Mouse (Mus musculus): ENCODE data around the gene Vmac. TPM values are rescaled to one million over a fixed set of nuclear protein-coding genes. Genes with fewer than 3 reads are reported as not detected.

The Vmac gene
- polyA plus RNA-seq, 1 experiment from 2014 or later = 18.2 TPM

DNA sequence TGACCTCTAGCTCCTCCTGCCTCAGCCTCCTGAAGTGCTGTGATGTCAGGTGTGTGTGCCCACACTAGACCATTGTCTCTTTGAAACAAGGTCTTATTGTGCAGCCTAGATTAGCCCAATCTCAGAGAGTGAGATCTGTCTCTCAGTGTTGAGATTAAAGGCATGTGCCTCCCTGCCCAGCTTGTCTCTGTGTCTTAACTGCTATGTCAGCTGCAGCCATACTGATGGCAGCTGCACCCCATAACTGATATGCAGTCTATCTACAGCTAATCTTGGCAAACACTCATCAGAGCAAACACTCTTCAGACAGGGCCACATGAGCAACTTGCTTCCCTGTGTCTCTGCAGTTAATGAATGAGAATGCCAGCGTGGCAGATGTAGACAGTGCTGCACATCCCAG is 11.3 kb downstream of the Vmac start:
- Histone ChIP-seq H3K4me1 (replicated peaks) (no peaks in the 10 kb centered on the region), H3K9me3 (no peaks in the 10 kb centered on the region), H3K27me3 (no peaks in the 10 kb centered on the region), H3K9ac (replicated peaks) (no peak overlapping the region), H3K4me2 (replicated peaks) (no peak overlapping the region), H3K4me3 (replicated peaks) (no peak overlapping the region), H3K27ac (no peak overlapping the region), H3K36me3 (peaks cover 97% of the 10 kb centered on the region)
- ATAC-seq = no peak
- WGBS = 95% methylated on average over 1 of the region's 1 CpGs

DNA sequence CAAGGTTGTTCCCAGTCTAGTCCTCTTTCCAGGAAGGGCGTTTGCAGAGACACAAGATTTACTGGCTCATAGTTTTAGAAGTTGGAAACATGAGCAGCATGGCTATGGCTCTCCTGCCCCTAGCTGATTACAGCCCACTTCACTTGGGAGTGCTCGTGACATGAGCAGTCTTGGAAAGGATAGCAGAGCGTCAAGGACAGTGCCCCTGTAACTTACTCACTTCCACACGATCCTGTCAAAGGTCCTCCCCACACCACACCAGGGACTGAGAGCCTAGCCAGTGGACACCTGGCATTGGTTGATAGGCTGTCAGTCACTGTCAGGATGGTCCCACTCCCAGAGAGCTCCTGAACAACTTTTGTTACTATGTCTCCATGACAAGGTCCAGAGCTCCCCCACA is 14.8 kb downstream of the Vmac start:
- H3K27me3 ChIP-seq = no peaks in the 10 kb centered on the region
- H3K4me1 ChIP-seq (replicated peaks) = no peaks in the 10 kb centered on the region
- no peaks in the 10 kb centered on the region for H3K9me3 ChIP-seq
- peaks cover 97% of the 10 kb centered on the region for H3K36me3 ChIP-seq
- H3K9ac ChIP-seq (replicated peaks) = no peak overlapping the region
- ATAC-seq = no peak
- H3K27ac ChIP-seq = no peak overlapping the region
- 90% methylated on average over 4 of the region's 4 CpGs for WGBS
- H3K4me3 ChIP-seq (replicated peaks) = no peak overlapping the region
- H3K4me2 ChIP-seq (replicated peaks) = no peak overlapping the region

DNA sequence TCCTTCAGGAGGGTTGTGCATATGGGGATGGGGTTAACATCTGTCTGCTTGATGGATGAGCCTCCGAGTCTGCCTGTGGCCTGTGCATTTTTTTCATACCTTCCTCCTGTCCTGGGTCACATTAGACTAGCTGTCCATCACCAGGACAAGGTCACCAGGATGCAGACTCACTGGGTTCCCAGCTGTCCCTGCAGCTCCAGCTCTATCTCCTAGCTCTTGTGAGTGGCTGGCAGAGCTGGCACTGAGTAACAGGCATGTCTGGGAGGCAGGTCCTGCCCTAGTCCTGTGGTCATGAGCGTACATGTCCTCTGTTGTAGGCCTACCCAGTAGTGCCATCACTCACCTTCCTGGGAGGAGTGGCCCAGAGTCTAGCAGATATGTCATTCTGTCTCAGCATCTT is 17.4 kb downstream of the Vmac start:
- H3K4me1 ChIP-seq (replicated peaks) = no peaks in the 10 kb centered on the region
- no peak overlapping the region for H3K27ac ChIP-seq
- no peak for ATAC-seq
- peaks cover 93% of the 10 kb centered on the region for H3K36me3 ChIP-seq
- no peak overlapping the region for H3K4me3 ChIP-seq (replicated peaks)
- 87% methylated on average over 2 of the region's 2 CpGs for WGBS
- H3K9ac ChIP-seq (replicated peaks) = no peak overlapping the region
- H3K9me3 ChIP-seq = no peaks in the 10 kb centered on the region
- H3K27me3 ChIP-seq = no peaks in the 10 kb centered on the region
- H3K4me2 ChIP-seq (replicated peaks) = no peak overlapping the region

DNA sequence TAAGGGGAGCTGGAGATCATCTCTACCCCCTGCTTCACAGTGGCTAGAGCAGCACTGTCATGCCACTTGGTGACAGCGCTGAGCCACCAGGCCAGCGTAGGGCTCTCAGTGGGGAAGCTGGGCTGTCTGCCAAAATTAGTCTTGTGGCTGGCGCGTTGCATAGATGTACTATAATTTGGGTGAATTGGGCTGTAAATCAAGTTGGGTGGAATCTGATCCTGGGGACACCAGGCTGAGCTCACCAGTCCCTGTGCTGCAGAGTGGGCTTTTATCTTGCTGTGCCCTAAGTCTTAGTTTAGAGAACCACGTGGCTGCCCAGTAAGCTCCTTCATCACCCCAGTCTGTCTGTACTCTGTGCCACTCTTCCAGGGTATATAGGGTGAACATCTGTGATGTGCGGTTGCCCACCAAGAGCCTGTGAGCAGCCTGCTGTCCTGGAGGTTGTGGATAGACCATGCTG is 23.9 kb downstream of the Vmac start:
- Histone ChIP-seq H3K27ac (no peak overlapping the region), H3K4me2 (replicated peaks) (no peak overlapping the region), H3K4me1 (replicated peaks) (peaks cover 18% of the 10 kb centered on the region), H3K36me3 (peaks cover 90% of the 10 kb centered on the region), H3K4me3 (replicated peaks) (no peak overlapping the region), H3K27me3 (no peaks in the 10 kb centered on the region), H3K9ac (replicated peaks) (peak overlapping the region; percentile 33; the same call in 1 of the 2 replicates), H3K9me3 (no peaks in the 10 kb centered on the region)
- peak; percentile 66 for ATAC-seq
- 68% methylated on average over 6 of the region's 6 CpGs for WGBS

DNA sequence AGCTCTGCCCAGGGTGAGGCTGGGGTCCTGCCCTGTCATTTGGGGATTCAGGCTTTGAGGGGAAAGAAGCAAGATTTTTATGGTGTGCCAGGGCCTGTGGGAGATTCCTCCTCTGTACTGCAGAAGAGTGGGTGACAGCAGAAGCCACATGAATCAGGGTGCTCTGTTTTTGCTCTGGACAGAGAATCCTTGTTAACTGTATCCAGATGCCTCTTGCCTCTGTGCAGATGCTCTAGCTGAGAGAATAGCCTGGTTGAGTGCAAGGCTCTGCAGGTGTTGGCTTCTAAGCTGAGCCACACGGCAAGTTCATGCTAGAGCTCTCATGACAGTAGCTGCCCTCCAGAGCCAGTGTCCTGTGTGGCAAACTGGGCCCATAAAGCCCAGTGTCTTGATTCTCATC is 24.4 kb downstream of the Vmac start:
- no peak; the same call in 1 of the 2 replicates for ATAC-seq

DNA sequence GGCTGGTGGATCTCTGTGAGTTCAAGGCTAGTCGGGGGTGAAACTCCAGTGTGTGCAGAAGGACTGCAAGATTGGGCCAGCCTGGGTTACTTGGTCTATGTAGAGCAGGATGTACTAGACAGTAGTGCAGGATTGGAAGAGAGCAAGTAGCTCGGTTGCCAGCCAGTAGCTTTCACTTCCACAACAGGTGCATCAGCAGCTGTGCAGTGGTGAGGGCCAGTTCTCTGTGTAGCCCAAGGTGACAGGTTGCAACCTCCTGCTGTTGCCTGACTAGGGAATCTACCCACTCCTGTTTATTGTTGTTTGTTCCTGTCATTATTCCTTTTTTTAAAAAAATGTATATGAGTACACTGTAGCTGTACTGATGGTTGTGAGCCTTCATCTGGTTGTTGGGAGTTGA is 29.1 kb downstream of the Vmac start:
- H3K9ac ChIP-seq (replicated peaks) = no peak overlapping the region
- WGBS = 96% methylated on average over 2 of the region's 2 CpGs
- H3K4me3 ChIP-seq (replicated peaks) = no peak overlapping the region
- peaks cover 13% of the 10 kb centered on the region for H3K4me1 ChIP-seq (replicated peaks)
- no peak for ATAC-seq
- H3K27me3 ChIP-seq = no peaks in the 10 kb centered on the region
- H3K27ac ChIP-seq = no peak overlapping the region
- no peaks in the 10 kb centered on the region for H3K9me3 ChIP-seq
- H3K36me3 ChIP-seq = peaks cover 92% of the 10 kb centered on the region
- no peak overlapping the region for H3K4me2 ChIP-seq (replicated peaks)

More for the DNA sequence above, 24.4 kb downstream of the Vmac start:
- Histone ChIP-seq H3K27me3 (no peaks in the 10 kb centered on the region), H3K9ac (replicated peaks) (peak overlapping the region; percentile 33; the same call in 1 of the 2 replicates), H3K36me3 (peaks cover 90% of the 10 kb centered on the region), H3K27ac (no peak overlapping the region), H3K4me1 (replicated peaks) (peaks cover 18% of the 10 kb centered on the region), H3K9me3 (no peaks in the 10 kb centered on the region), H3K4me2 (replicated peaks) (no peak overlapping the region), H3K4me3 (replicated peaks) (no peak overlapping the region)
- WGBS = 85% methylated on average over 1 of the region's 1 CpGs

DNA sequence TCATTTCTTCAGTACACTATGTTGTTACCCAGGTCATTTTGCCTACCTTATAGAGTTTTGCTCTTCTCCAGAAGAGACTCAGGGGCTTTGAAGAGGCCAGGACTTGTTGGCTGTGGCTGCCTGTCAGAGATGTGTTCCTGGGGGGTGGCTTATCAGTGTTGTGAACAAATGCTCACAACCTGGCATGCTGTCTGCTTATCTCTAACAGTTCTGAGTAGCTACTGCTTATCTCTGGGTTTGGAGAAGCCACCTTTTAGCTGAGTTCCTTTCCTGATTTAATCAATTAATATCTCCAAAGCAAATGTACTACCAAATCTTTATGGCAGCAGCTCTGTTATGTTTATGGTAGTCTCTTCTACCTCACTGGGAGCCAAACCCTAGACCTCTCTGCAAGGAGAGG is 29.8 kb downstream of the Vmac start:
- H3K4me1 ChIP-seq (replicated peaks) = peaks cover 6% of the 10 kb centered on the region
- no peaks in the 10 kb centered on the region for H3K27me3 ChIP-seq
- H3K4me2 ChIP-seq (replicated peaks) = no peak overlapping the region
- H3K4me3 ChIP-seq (replicated peaks) = no peak overlapping the region
- H3K9ac ChIP-seq (replicated peaks) = no peak overlapping the region
- no peaks in the 10 kb centered on the region for H3K9me3 ChIP-seq
- H3K36me3 ChIP-seq = peaks cover 89% of the 10 kb centered on the region
- no peak for ATAC-seq
- no peak overlapping the region for H3K27ac ChIP-seq

DNA sequence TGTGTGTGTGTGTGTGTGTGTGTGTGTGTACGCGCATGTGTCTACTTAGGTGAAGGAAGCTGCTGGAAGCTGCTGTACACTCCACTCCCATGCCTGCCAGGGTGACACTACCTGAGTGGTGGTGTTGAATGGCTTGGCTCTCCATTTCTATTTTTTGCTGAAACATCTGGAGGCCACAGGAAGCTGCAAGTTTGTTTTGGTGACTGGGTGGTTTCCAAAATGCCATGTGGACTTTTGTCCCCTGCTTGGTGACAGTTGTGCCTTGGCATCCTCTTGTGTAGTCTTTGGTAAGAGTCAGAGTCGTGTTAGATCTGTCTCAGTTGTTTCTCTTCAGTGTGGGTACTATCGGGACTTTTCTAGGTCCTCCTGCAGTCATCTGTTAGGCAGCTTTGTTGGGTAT is 31.0 kb downstream of the Vmac start:
- ATAC-seq = no peak
- no peak overlapping the region for H3K4me3 ChIP-seq (replicated peaks)
- WGBS = 88% methylated on average over 2 of the region's 4 CpGs
- peaks cover under 1% of the 10 kb centered on the region; the same call in 1 of the 2 replicates for H3K4me1 ChIP-seq (replicated peaks)
- H3K36me3 ChIP-seq = peaks cover 90% of the 10 kb centered on the region
- no peak overlapping the region for H3K9ac ChIP-seq (replicated peaks)
- no peaks in the 10 kb centered on the region for H3K9me3 ChIP-seq
- H3K27ac ChIP-seq = no peak overlapping the region
- H3K4me2 ChIP-seq (replicated peaks) = no peak overlapping the region
- no peaks in the 10 kb centered on the region for H3K27me3 ChIP-seq

DNA sequence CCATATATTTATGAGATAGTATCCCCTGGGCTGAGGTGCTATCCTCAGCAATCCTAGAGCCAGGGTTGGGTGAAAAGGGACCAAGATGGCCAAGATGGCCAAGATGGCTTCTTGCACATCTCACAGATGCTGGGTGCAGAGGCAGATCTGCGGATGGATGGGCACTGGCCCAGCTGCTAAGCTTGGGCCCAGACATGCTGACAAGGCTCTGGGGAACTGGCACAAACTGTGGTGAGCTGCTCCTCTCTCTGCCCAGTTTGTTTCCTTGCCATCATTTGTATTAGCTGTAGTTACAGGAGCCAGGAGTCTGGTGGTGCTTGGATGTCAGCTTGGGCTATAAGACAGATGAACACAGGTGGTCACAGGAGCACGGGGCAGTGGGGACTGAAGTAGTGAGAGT is 33.2 kb downstream of the Vmac start:
- Histone ChIP-seq H3K4me1 (replicated peaks) (peaks cover 7% of the 10 kb centered on the region; the same call in 1 of the 2 replicates), H3K4me3 (replicated peaks) (no peak overlapping the region), H3K36me3 (peaks cover 87% of the 10 kb centered on the region), H3K9me3 (no peaks in the 10 kb centered on the region), H3K27me3 (no peaks in the 10 kb centered on the region), H3K9ac (replicated peaks) (0 out of 2 replicates have a peak overlapping the region, but pooled peaks have one; percentile 1), H3K4me2 (replicated peaks) (no peak overlapping the region), H3K27ac (no peak overlapping the region)
- no peak for ATAC-seq
- WGBS = 81% methylated on average over 2 of the region's 2 CpGs

DNA sequence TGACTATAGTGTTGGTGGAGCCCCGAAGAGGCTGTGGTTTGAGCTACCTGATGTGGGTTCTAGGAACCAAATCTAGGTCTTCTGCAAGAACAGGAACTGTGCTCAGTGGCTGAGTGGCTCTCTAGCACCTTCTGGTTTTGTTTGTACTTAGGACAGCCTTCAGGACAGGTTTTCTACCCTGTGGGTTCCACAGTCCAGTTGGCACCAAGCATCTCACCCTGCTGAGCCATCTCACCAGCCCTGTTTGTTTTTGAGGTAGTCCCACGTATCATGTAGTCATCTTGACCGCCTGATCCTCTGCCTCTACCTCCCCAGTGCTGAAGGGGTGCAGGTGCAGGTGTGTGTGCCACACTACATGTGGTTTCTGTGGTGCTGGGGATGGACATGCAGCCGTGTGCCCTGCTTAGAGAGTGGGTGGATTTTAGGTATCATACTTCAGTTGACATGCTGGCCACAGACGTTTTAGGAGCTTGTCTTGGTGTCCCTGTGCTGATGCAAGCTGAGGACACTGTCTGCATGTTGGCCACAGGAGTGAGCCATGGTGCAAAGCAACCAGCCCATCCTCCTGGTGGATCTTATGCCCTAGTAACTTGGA is 34.2 kb downstream of the Vmac start:
- H3K9ac ChIP-seq (replicated peaks) = no peak overlapping the region
- no peaks in the 10 kb centered on the region for H3K27me3 ChIP-seq
- peaks cover 79% of the 10 kb centered on the region for H3K36me3 ChIP-seq
- peaks cover 7% of the 10 kb centered on the region; the same call in 1 of the 2 replicates for H3K4me1 ChIP-seq (replicated peaks)
- ATAC-seq = no peak
- no peaks in the 10 kb centered on the region for H3K9me3 ChIP-seq
- H3K4me2 ChIP-seq (replicated peaks) = no peak overlapping the region
- WGBS = 88% methylated on average over 5 of the region's 5 CpGs
- H3K27ac ChIP-seq = no peak overlapping the region
- H3K4me3 ChIP-seq (replicated peaks) = no peak overlapping the region

DNA sequence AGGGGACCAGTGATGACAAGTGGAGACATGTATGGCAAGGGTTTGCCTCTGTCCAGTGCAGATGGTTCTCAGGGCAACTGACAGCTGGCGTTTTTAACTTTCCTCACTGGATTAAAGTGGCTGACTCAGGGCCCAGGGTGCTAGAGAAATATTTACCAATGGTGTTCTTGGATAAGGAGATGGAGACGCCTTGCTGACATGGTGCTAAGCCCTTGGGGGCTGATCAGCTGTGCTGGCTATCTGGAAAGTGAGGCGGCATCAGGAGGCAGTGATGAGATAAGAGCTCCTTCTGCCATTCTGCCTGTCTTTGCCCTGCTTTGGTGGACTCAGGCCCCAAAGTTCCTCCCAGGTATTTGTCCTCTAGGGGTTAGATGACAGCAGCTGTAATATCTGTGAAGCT is 34.9 kb downstream of the Vmac start:
- no peak overlapping the region for H3K4me3 ChIP-seq (replicated peaks)
- WGBS = 80% methylated on average over 3 of the region's 3 CpGs
- H3K9ac ChIP-seq (replicated peaks) = no peak overlapping the region
- no peaks in the 10 kb centered on the region for H3K27me3 ChIP-seq
- H3K9me3 ChIP-seq = no peaks in the 10 kb centered on the region
- H3K4me1 ChIP-seq (replicated peaks) = peaks cover 7% of the 10 kb centered on the region; the same call in 1 of the 2 replicates
- peaks cover 71% of the 10 kb centered on the region for H3K36me3 ChIP-seq
- H3K27ac ChIP-seq = no peak overlapping the region
- H3K4me2 ChIP-seq (replicated peaks) = no peak overlapping the region
- ATAC-seq = no peak

DNA sequence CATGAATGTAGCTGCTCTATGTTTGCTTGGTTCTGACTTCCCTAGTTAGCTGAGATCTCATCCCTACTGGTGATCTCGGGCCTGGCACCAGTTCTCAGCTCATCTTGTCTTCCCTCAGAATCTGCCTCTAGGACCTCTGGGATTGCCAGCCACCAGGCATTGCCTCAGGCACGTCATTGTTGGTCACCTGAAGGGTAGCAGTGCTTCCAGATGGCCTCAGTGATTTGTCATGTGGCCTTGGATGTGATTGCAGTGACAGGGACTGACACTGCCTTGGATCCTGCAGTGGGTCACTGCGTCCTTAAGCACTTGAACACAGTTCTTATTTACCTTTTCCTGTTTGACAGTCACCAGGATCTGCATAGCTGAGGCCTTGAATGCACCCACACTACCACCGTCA is 36.0 kb downstream of the Vmac start:
- H3K9ac ChIP-seq (replicated peaks) = no peak overlapping the region
- WGBS = 81% methylated on average over 4 of the region's 4 CpGs
- H3K4me2 ChIP-seq (replicated peaks) = no peak overlapping the region
- ATAC-seq = no peak
- H3K9me3 ChIP-seq = no peaks in the 10 kb centered on the region
- no peak overlapping the region for H3K27ac ChIP-seq
- peaks cover 18% of the 10 kb centered on the region for H3K4me1 ChIP-seq (replicated peaks)
- no peak overlapping the region for H3K4me3 ChIP-seq (replicated peaks)
- H3K36me3 ChIP-seq = peaks cover 71% of the 10 kb centered on the region
- H3K27me3 ChIP-seq = no peaks in the 10 kb centered on the region
